Mouse (Mus musculus) heart, embryonic 12.5 days (tissue): ENCODE measurements around the gene Slc17a5. TPM values are rescaled to one million over a fixed set of nuclear protein-coding genes. Genes with fewer than 3 reads are reported as not detected.
A peak's percentile ranks its signal among the peaks of the same experiment; 100 is the strongest.

ENCODE experiments used
- ATAC-seq: fragments of 200-750 bp; cut with Nextera tagmentation; 2 replicates; pipeline ENCODE4 v1.8.0; 2017; ENCODE audit warnings: moderate TSS enrichment, moderate library complexity; ENCODE audit not compliant: insufficient number of reproducible peaks, low FRiP score
- H3K27ac ChIP-seq: fragments of 300-500 bp; sonication (generic); 2 replicates; pipeline ENCODE4 v1.5.1; 2016; ENCODE audit warnings: mild to moderate bottlenecking, moderate library complexity; ENCODE audit not compliant: poor library complexity, severe bottlenecking
- H3K27me3 ChIP-seq: fragments of 300-500 bp; sonication (generic); replicated peaks from 2 replicates; pipeline ENCODE4 v1.6.1; 2016; ENCODE audit warnings: mild to moderate bottlenecking, moderate library complexity
- H3K36me3 ChIP-seq: fragments of 300-500 bp; sonication (generic); 2 replicates; pipeline ENCODE4 v1.6.1; 2016; ENCODE audit warnings: mild to moderate bottlenecking, moderate library complexity
- H3K4me1 ChIP-seq: fragments of 300-500 bp; sonication (generic); replicated peaks from 2 replicates; pipeline ENCODE4 v1.6.1; 2016; ENCODE audit warnings: mild to moderate bottlenecking
- H3K4me2 ChIP-seq: fragments of 300-500 bp; sonication (generic); 2 replicates; pipeline ENCODE4 v1.6.1; 2016; ENCODE audit warnings: mild to moderate bottlenecking, moderate library complexity
- H3K4me3 ChIP-seq: fragments of 300-500 bp; sonication (generic); 2 replicates; pipeline ENCODE4 v1.5.1; 2016; ENCODE audit warnings: mild to moderate bottlenecking
- H3K9ac ChIP-seq: fragments of 300-500 bp; sonication (generic); 2 replicates; pipeline ENCODE4 v1.6.1; 2016; ENCODE audit warnings: mild to moderate bottlenecking, moderate library complexity
- H3K9me3 ChIP-seq: fragments of 300-500 bp; sonication (generic); replicated peaks from 2 replicates; pipeline ENCODE4 v1.6.1; 2016; ENCODE audit warnings: mild to moderate bottlenecking, moderate library complexity
- whole genome bisulfite sequencing: fragments of 180-500 bp; shearing (Covaris S2); methylation state at CpG from one replicate; pipeline ENCODE4 v1.1.7; 2016; 5-methylcytosine and 5-hydroxymethylcytosine counted together
- polyA plus RNA-seq: library from polyadenylated mRNA; unstranded; fragments of >200 nt; fragmentation: Nextera tagmentation; extraction: Ambion mirVana; gene quantifications from 2 replicates; pipeline ENCODE4 v1.2.1, GENCODE M21; 2016

Slc17a5 gene
- polyA plus RNA-seq = 8.2 and 8.5 TPM in 2 replicates

DNA sequence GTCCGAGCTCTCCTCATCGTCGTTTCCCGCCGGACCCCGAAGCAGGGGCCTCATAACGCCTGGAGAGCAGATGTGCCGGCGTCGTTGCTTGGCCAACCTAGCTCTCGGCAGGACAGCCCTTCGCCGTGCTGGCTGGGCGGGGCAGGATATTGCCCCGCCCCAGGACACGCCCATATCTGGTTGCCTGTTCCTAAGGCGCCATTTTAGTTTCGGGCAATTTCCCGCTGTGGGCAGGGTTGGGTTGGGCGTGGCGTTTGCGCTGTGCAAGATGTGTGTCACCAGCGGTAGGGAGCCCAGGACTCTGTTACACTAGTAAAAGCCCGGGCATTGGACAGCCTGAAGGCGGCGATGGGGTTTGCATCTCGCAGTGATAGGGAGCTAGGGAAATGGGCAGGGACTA lies at the start of gene Slc17a5:
TSS of gene Slc17a5 (minus strand) at position 128 of the 400 bp plus-strand sequence.
- WGBS = under 1% methylated on average over 27 of the region's 27 CpGs

DNA sequence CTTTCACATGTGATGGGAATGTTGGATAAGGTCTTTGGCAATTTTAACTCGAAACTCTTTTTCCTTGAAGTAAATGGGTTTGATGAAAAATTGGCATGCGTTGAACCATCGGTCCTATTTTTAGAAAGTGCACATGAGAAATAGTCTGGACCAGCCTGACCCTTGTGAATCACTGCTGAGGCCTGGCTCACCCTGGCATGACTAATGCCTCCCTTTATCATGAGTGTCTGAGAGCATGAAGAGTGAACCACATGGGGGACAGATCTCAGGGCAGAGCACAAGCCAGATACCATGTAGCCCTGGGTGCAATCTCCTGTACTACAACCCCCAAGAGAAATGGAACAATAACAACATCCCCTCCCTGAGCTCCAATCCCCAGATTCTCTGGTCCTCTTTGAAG lies 46.1 kb upstream of the Slc17a5 start:
- Histone ChIP-seq H3K4me2 (no peak overlapping the region), H3K4me3 (no peak overlapping the region), H3K27me3 (no peaks in the 10 kb centered on the region), H3K36me3 (no peaks in the 10 kb centered on the region), H3K27ac (no peak overlapping the region), H3K4me1 (no peaks in the 10 kb centered on the region), H3K9me3 (no peaks in the 10 kb centered on the region), H3K9ac (no peak overlapping the region)
- ATAC-seq = no peak
- 71% methylated on average over 3 of the region's 3 CpGs for WGBS

More for the DNA sequence above, at the start of gene Slc17a5:
- H3K4me2 ChIP-seq = peak within 1 kb of the TSS; percentile 70
- H3K36me3 ChIP-seq = no peaks in the 10 kb centered on the region
- H3K9ac ChIP-seq = peak within 1 kb of the TSS; percentile 79
- H3K4me1 ChIP-seq = peaks cover 4% of the 10 kb centered on the region; the same call in 1 of the 2 replicates
- 0 out of 2 replicates have a peak, but pooled peaks cover 5% of the 10 kb centered on the region for H3K27me3 ChIP-seq
- H3K27ac ChIP-seq = peak within 1 kb of the TSS; percentile 0; the same call in 1 of the 2 replicates
- peak; percentile 98 for ATAC-seq
- peak within 1 kb of the TSS; percentile 73 for H3K4me3 ChIP-seq
- H3K9me3 ChIP-seq = no peaks in the 10 kb centered on the region

DNA sequence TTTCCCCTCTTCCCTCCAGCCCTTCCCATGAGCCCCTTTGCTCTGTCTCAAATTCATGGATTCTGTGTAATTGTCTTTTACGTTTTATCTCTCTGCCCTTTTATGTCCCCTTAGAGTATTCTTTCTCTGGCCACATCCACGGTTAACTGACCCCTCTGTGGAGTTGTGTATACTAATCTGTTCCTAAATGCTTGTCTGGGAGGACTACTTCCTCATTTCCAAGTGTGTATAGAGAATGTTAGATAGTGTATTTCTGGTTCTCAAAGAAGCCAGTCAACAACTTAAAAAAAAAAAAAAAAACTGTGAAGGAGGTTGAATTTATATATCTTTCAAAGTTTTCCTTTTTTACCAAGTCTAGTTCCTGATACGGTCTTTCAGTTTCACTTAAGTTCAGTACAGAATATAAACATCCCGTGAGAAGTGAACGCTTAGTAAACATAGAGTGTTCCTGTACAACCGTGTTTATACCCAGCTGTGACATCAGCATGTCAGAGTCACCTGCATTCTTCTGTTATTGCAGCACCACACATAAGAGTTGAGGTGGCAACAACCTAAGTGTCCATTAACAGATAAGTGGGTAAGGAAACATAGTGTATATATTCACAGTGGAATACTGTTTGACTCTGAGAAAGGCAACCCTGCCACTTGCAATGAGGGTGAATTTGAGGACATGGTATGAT lies 44.1 kb upstream of the Slc17a5 start:
- Histone ChIP-seq H3K9ac (no peak overlapping the region), H3K4me1 (no peaks in the 10 kb centered on the region), H3K9me3 (no peaks in the 10 kb centered on the region), H3K4me3 (no peak overlapping the region), H3K4me2 (no peak overlapping the region), H3K27ac (no peak overlapping the region), H3K27me3 (no peaks in the 10 kb centered on the region), H3K36me3 (no peaks in the 10 kb centered on the region)
- WGBS = 70% methylated on average over 6 of the region's 6 CpGs
- no peak for ATAC-seq

DNA sequence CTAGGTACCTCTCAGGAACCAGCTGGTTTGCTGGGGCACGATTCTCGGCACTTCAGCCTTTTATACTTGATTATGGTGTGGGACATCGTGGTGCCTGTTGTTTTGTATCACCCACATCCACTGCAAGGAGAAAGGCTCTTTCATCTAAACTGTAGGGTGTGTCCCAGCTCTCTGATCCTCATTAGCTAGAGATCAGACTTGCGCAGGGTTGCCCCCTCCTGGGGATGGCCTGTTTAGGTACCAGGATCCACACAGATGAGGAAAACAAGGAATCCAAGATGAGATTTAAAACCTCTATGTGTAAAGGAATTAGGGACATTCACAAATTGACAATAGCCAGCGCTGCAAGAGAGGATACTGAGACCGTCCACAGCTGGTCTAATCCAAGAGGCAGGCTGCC lies 42.1 kb upstream of the Slc17a5 start:
- H3K27me3 ChIP-seq = no peaks in the 10 kb centered on the region
- peak overlapping the region; percentile 9; the same call in 1 of the 2 replicates for H3K4me2 ChIP-seq
- no peak for ATAC-seq
- no peaks in the 10 kb centered on the region for H3K9me3 ChIP-seq
- WGBS = 44% methylated on average over 6 of the region's 6 CpGs
- H3K27ac ChIP-seq = no peak overlapping the region
- H3K9ac ChIP-seq = no peak overlapping the region
- H3K4me1 ChIP-seq = no peaks in the 10 kb centered on the region
- no peaks in the 10 kb centered on the region for H3K36me3 ChIP-seq
- H3K4me3 ChIP-seq = no peak overlapping the region

DNA sequence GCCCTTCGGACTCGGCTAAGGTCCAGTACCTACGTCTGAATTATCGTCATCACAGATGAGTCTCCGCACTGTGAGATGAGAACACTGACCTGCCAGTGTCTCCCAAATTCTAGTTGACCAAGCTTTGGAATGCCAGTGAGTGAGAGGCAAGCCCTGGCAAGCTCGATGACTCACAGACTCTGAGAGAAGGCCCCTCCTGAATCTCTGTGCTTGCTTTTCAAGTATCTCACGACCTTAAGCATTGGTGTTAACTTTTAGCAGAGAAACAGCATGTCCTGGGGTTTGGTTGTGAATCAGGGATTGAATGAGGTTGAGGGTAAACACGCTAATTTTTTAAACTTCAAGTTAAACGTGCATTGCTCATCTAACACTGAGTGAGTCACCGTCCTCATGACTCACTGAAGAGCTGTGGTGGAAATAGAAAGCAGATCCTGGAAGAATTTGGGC lies 35.5 kb upstream of the Slc17a5 start:
- 66% methylated on average over 10 of the region's 10 CpGs for WGBS

DNA sequence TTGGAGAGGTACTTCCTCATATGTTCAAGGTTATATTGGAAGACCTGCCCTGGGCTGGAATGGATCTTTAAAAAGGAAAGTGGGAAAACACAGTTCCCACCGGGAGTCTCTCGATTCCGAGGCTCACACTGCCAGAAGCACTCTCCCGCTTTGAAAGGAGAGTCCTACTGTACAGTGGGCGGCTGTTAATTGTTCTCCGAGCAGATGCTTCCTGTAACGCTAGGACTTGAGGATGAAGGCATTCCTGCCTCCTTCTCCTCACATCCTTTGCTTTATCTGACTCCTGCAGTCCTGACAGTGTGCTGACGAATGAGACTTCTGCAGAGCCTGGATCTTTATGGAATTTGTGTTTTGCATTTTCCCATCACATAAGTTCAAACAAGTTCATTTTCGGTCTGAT lies 31.4 kb upstream of the Slc17a5 start:
- Histone ChIP-seq H3K36me3 (no peaks in the 10 kb centered on the region), H3K9ac (no peak overlapping the region), H3K27ac (no peak overlapping the region), H3K27me3 (no peaks in the 10 kb centered on the region), H3K9me3 (no peaks in the 10 kb centered on the region), H3K4me1 (peaks cover 2% of the 10 kb centered on the region), H3K4me2 (no peak overlapping the region), H3K4me3 (no peak overlapping the region)
- 52% methylated on average over 9 of the region's 9 CpGs for WGBS
- peak; percentile 31; the same call in 1 of the 2 replicates for ATAC-seq

More for the DNA sequence above, 35.5 kb upstream of the Slc17a5 start:
- no peaks in the 10 kb centered on the region for H3K36me3 ChIP-seq
- H3K9ac ChIP-seq = no peak overlapping the region
- H3K9me3 ChIP-seq = no peaks in the 10 kb centered on the region
- H3K27ac ChIP-seq = no peak overlapping the region
- H3K4me1 ChIP-seq = no peaks in the 10 kb centered on the region
- no peak overlapping the region for H3K4me3 ChIP-seq
- ATAC-seq = no peak
- no peak overlapping the region for H3K4me2 ChIP-seq
- no peaks in the 10 kb centered on the region for H3K27me3 ChIP-seq

DNA sequence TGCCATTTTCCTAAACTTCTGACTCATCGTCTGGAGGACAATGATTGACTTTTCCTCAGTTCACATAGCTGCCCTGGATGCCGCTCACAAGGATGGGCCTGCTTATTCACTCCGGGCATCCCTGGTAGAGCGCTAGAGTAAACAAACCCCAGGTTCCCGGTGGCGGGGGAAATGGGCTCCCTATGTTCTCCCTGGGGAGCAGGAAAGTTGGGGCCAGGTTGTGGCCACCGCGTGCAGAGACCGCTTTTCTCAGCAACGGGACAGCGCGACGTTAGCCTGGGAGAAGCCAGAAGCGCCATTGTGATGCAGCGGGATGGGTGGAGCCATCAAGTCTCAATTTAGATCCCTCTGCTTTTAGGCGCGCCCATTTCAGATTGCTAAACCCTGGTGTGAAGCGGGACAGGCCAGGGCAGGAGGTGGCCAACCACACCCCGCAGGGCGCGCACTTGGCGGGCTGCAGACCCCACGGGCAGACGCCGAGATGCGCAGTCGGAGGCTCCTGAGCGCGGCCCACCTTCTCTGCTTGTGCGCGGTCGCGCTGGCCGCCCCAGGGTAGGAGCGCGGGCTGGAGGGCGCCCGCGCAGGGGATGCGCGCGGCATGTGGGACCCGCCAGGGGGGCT lies 27.7 kb upstream of the Slc17a5 start, which contains the start of gene Cd109:
TSS of gene Cd109 (plus strand) at position 146 of the 621 bp plus-strand sequence.
- Histone ChIP-seq H3K4me3 (peak within 1 kb of the TSS; percentile 62), H3K36me3 (no peaks in the 10 kb centered on the region), H3K27ac (no peak within 1 kb of the TSS), H3K4me1 (peaks cover 5% of the 10 kb centered on the region), H3K9me3 (no peaks in the 10 kb centered on the region), H3K27me3 (no peaks in the 10 kb centered on the region), H3K4me2 (peak within 1 kb of the TSS; percentile 83), H3K9ac (peak within 1 kb of the TSS; percentile 65)
- peak; percentile 23; the same call in 1 of the 2 replicates for ATAC-seq
- WGBS = under 1% methylated on average over 43 of the region's 43 CpGs

DNA sequence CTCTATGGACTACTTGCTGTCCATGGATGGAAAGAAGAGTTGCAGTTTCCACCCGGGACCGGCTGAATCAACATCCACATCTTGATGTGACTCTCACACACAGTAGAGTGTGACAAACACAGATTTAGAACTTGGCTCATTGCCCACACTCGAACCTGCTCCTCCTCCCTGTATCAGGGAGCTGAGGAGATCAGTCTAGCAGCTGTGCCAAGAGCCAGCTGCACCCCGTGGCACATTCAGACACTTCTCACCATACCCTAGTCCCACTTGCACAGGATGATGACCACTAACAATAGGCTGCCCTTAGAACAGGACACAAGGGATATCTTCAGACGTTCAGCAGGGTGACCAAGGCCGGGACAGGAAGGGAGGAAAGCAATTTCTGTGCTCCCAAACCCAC lies 26.4 kb upstream of the Slc17a5 start:
- no peak for ATAC-seq
- H3K4me3 ChIP-seq = no peak overlapping the region
- WGBS = 34% methylated on average over 6 of the region's 6 CpGs
- no peak overlapping the region for H3K4me2 ChIP-seq
- no peaks in the 10 kb centered on the region for H3K27me3 ChIP-seq
- peaks cover 5% of the 10 kb centered on the region for H3K4me1 ChIP-seq
- H3K36me3 ChIP-seq = no peaks in the 10 kb centered on the region
- no peaks in the 10 kb centered on the region for H3K9me3 ChIP-seq
- no peak overlapping the region for H3K9ac ChIP-seq
- no peak overlapping the region for H3K27ac ChIP-seq

DNA sequence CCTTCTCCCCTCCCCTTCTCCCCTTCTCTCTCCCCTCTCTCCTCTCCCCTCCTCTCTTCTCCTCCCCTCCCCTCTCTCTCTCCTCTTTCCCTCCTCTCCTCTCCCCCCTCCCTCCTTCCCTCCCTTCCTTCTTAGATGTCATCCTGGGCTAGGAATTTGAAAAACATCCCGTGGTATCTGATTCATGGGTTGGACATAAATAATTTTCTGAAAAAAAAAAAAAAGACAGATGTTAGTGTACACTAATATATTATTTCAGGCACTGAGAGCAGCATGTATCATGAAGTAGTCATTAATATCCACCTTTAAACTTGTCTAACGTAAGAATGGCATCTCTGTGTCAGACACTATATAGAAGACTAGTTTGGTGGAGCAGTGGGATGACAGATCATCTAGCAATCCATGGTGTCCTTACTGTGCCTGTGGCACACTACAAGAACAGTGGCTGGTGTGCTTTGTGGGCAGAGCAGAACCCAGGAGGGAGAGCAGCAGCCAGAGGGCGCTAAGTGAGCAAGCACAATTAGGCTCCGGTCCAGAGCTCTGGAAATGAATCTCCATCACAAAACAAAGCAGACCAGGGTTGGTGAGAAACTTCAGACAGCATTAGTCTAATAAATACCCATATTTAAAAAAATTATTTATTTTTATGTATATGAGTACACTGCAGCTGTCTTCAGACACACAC lies 13.3 kb upstream of the Slc17a5 start:
- H3K27ac ChIP-seq = no peak overlapping the region
- no peaks in the 10 kb centered on the region for H3K27me3 ChIP-seq
- H3K9me3 ChIP-seq = no peaks in the 10 kb centered on the region; the same call in 1 of the 2 replicates
- H3K9ac ChIP-seq = no peak overlapping the region
- no peak for ATAC-seq
- H3K4me3 ChIP-seq = no peak overlapping the region
- no peak overlapping the region for H3K4me2 ChIP-seq
- 56% methylated on average over 4 of the region's 4 CpGs for WGBS
- H3K4me1 ChIP-seq = no peaks in the 10 kb centered on the region
- no peaks in the 10 kb centered on the region for H3K36me3 ChIP-seq

DNA sequence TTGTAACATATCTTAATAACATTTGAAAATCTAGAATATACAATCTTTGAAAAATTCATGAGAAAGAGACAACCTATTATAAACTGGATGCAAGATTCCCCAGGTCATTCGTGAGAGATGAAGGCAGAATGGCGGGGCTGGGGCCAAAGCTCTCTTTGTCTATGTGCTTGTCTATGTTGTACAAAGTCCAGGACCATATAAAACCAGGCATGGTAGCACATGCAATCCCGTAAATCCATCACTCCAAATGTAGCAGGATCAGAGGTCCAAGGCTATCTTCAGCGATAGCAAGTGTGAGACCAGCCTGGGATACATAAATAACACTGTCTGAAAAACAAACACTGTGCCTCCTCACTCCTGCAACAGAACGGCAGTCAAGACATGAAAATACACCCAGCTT lies 12.1 kb upstream of the Slc17a5 start:
- no peak overlapping the region for H3K9ac ChIP-seq
- no peak overlapping the region for H3K4me2 ChIP-seq
- ATAC-seq = no peak
- no peaks in the 10 kb centered on the region; the same call in 1 of the 2 replicates for H3K9me3 ChIP-seq
- H3K4me3 ChIP-seq = no peak overlapping the region
- H3K27me3 ChIP-seq = no peaks in the 10 kb centered on the region
- no peak overlapping the region for H3K27ac ChIP-seq
- WGBS = 68% methylated on average over 5 of the region's 5 CpGs
- no peaks in the 10 kb centered on the region for H3K4me1 ChIP-seq
- no peaks in the 10 kb centered on the region for H3K36me3 ChIP-seq

DNA sequence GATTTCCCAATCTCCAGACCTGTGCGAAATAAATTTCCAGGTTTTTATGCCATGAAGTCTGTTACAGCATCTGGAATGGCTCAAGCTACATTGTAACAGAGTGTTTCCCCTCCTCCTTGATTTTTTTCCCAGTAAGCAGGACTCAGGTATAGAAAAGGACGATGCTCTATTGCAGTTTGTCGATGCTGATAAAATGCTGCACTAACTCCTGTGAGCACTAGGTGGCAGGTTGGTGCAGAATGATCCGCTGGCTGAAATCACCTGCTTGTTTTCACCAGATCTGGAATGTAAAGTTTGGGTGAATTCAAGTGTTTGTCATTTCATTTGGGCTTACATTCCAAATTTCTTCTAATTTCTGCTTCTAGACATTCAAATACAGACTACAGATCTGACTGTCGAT lies 9.0 kb upstream of the Slc17a5 start:
- no peak for ATAC-seq
- Histone ChIP-seq H3K36me3 (no peaks in the 10 kb centered on the region), H3K4me1 (no peaks in the 10 kb centered on the region), H3K4me2 (no peak overlapping the region), H3K27ac (no peak overlapping the region), H3K9me3 (no peaks in the 10 kb centered on the region), H3K4me3 (no peak overlapping the region), H3K9ac (no peak overlapping the region), H3K27me3 (no peaks in the 10 kb centered on the region)
- 6% methylated on average over 5 of the region's 5 CpGs for WGBS
